Mouse (Mus musculus) lung, adult 2 months (tissue): Measurements from ENCODE around the gene Vma21-ps. TPM values are rescaled to one million over a fixed set of nuclear protein-coding genes. Genes with fewer than 3 reads are reported as not detected.
"Not testable (repeated sequence)": the region's sequence is repeated elsewhere in the genome, so short reads cannot be mapped to it uniquely, and the experiment has no call there.

Source experiments
- DNase-seq: peaks from one replicate; pipeline ENCODE4 v3.0.0; 2022
- H3K4me1 ChIP-seq: fragments of 200-500 bp; 2 replicates; pipeline ENCODE4 v1.6.1; 2011; ENCODE audit warnings: low read length; ENCODE audit not compliant: control insufficient read depth, insufficient read depth
- H3K4me3 ChIP-seq: fragments of 200-500 bp; replicated peaks from 2 replicates; pipeline ENCODE3; 2011; ENCODE audit warnings: low read depth, mild to moderate bottlenecking, control low read depth, low read length; ENCODE audit errors: extremely low read depth
- CTCF ChIP-seq: fragments of 200-500 bp; IDR thresholded peaks from 2 replicates; pipeline ENCODE4 v1.5.1; 2011; ENCODE audit warnings: mild to moderate bottlenecking, low read length, control low read depth; ENCODE audit not compliant: insufficient read depth
- POLR2A ChIP-seq: fragments of 200-500 bp; IDR thresholded peaks from 2 replicates; pipeline ENCODE4 v1.6.1; 2011; ENCODE audit warnings: low read depth, mild to moderate bottlenecking, control low read depth, low read length, borderline replicate concordance; ENCODE audit errors: extremely low read depth
- WGBS: fragments of 180-500 bp; shearing (Covaris S2); methylation state at CpG from one replicate; pipeline ENCODE4 v1.1.7; 2018; 5-methylcytosine and 5-hydroxymethylcytosine counted together
- polyA plus RNA-seq: library from polyadenylated mRNA; depleted of rRNA; stranded (reverse); fragments of >200 nt; gene quantifications from 2 replicates; pipeline ENCODE4 v1.2.3, GENCODE M21; 2012; rRNA removed

Vma21-ps gene
- polyA plus RNA-seq = not detected in 2 replicates

- not testable (repeated sequence) for H3K4me3 ChIP-seq, DNase-seq, H3K4me1 ChIP-seq
- WGBS = 94% methylated on average over 10 of the region's 10 CpGs
Observed at GRCm38 (mm10) chr4:52497144-52497543, at the start of gene Vma21-ps. Gene Vma21-ps (minus strand): TSS chr4:52497244.

DNA sequence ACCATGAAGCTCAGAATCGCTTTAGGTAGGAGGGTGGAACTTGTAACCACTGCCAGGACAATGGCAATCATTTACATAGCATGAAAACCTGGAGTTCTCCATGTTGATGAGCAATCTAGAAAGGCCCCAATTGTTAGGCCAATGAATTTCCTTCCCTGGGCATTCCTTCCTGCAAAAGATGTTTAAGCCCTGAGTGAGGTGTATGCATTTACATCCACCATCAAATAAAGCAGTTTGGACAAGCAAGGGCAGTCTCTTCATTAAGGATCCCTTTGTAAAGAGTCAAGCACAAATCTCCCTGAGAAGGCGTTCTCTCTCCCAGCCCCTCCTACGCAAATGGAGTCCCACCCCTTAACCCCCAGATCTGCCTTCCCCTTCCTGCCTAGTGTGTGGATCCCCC lies 46.0 kb upstream of the Vma21-ps start:
- WGBS = 87% methylated on average over 3 of the region's 3 CpGs
- DNase-seq = no peak

GRCm38 (mm10) chr4:52530636-52531035 lies 33.6 kb upstream of the Vma21-ps start:
- no peak for DNase-seq
- WGBS = 48% methylated on average over 2 of the region's 2 CpGs
- H3K4me3 ChIP-seq = no peak overlapping the region
- no peaks in the 10 kb centered on the region for H3K4me1 ChIP-seq
- TF ChIP-seq POLR2A (no peak), CTCF (no peak)

More for the DNA sequence above, 46.0 kb upstream of the Vma21-ps start:
- Histone ChIP-seq H3K4me3 (no peak overlapping the region), H3K4me1 (no peaks in the 10 kb centered on the region)
- TF ChIP-seq CTCF (no peak), POLR2A (no peak)

GRCm38 (mm10) chr4:52526464-52526863 lies 29.4 kb upstream of the Vma21-ps start:
- H3K4me1 ChIP-seq = no peaks in the 10 kb centered on the region
- TF ChIP-seq POLR2A = no peak
- TF ChIP-seq CTCF = no peak
- H3K4me3 ChIP-seq = no peak overlapping the region
- DNase-seq = no peak
- 72% methylated on average over 5 of the region's 5 CpGs for WGBS

DNA sequence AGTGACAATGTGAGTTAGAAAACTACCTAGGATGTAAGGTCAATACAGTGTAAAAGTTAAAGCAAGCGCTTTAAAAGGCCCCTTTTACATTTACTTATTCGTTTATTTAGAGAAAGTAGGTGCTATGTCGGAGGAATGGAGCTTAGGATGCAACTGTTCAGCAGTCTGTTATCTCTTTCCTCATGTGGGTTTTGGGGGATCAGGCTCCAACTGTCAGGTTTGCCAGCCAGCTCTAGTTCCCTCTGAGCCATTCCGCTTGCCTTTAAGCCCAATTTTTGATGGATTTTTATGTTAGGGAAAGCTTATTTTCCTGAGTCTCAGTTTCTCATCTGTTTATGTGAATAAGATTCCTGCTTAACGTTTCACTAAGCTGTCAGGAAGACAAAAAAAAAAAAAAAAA lies 22.3 kb upstream of the Vma21-ps start:
- Histone ChIP-seq H3K4me1 (no peaks in the 10 kb centered on the region), H3K4me3 (no peak overlapping the region)
- WGBS = 76% methylated on average over 5 of the region's 5 CpGs
- TF ChIP-seq CTCF (no peak), POLR2A (no peak)
- DNase-seq = no peak

DNA sequence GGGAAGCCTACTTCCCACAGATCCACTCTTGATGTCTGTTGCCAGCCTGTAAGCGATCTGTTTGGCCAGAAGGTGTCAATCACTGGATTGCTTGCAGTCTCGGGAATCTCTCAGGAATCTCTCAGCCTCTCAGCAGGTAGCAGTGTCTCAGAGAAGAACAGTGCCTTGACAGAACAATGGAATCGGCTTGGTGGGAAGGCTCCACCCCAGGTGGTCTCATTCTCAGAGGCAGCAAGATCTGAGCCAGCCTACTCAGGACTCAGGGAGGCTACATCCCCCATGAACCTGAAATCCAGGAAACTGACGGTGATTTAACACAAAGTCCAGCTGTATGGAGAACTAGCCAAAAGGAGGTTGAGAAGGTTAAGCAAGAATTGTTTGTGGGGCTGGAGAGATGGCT lies 20.5 kb upstream of the Vma21-ps start:
- no peak overlapping the region for H3K4me3 ChIP-seq
- no peak for DNase-seq
- WGBS = 13% methylated on average over 4 of the region's 4 CpGs
- H3K4me1 ChIP-seq = no peaks in the 10 kb centered on the region
- no peak for TF ChIP-seq CTCF
- TF ChIP-seq POLR2A = no peak

- DNase-seq = no peak
- Histone ChIP-seq H3K4me1 (no peaks in the 10 kb centered on the region), H3K4me3 (no peak overlapping the region)
- WGBS = 93% methylated on average over 4 of the region's 4 CpGs
- TF ChIP-seq CTCF (no peak), POLR2A (no peak)
Observed at GRCm38 (mm10) chr4:52487486-52487885, 9.6 kb downstream of the Vma21-ps start.

DNA sequence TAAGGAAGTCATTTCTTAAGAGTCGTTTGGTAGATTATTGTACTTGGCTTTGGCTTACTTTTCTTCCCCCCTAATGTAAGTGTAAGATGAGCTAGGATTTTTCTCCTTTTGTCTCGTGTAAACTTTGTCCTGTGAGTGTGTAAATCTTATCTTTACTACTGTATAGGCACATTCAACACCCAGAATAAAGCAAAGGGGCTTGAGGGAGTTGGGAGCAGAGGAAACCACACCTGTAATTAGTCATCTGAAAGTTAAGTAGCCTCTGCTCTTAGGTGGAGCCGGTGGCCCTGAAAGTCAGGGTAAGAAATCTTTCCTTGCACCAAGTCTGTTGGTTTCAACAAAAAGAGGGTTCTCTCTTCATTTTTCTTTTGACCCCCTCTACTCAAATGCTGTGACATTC lies 23.6 kb downstream of the Vma21-ps start:
- 58% methylated on average over 3 of the region's 3 CpGs for WGBS
- no peak for TF ChIP-seq CTCF
- TF ChIP-seq POLR2A = no peak
- no peak overlapping the region for H3K4me3 ChIP-seq
- no peaks in the 10 kb centered on the region for H3K4me1 ChIP-seq
- no peak for DNase-seq

- TF ChIP-seq POLR2A (no peak), CTCF (no peak)
- WGBS = 87% methylated on average over 5 of the region's 5 CpGs
- DNase-seq = no peak
- Histone ChIP-seq H3K4me3 (no peak overlapping the region), H3K4me1 (no peaks in the 10 kb centered on the region)
Observed at GRCm38 (mm10) chr4:52461321-52461720, 35.7 kb downstream of the Vma21-ps start.

- no peak for DNase-seq
- no peak overlapping the region for H3K4me3 ChIP-seq
- H3K4me1 ChIP-seq = no peaks in the 10 kb centered on the region
- TF ChIP-seq POLR2A = no peak
- 0 out of 2 replicates have a peak, but pooled peaks have one; percentile 11 for TF ChIP-seq CTCF
- WGBS = 100% methylated on average over 1 of the region's 1 CpGs
Observed at GRCm38 (mm10) chr4:52459726-52460125, 37.3 kb downstream of the Vma21-ps start.

Other genes starting within 250 kb of the Vma21-ps start
- gene Smc2, start 58.0 kb downstream of the Vma21-ps start, polyA plus RNA-seq = 1.2 and 1.3 TPM in 2 replicates
- gene Toporsl, start 99.0 kb upstream of the Vma21-ps start, polyA plus RNA-seq = not detected in 2 replicates